Mouse (Mus musculus) testis, adult 2 months (tissue): ENCODE results near the gene Vdac1.

ENCODE experiments used
- CTCF ChIP-seq: fragments of 200-500 bp; IDR thresholded peaks from 2 replicates; pipeline ENCODE4 v1.5.1; 2012; ENCODE audit warnings: low read depth, mild to moderate bottlenecking, inconsistent platforms, low read length, moderate library complexity; ENCODE audit not compliant: control insufficient read depth, insufficient read depth, insufficient replicate concordance
- POLR2A ChIP-seq: fragments of 200-500 bp; IDR thresholded peaks from 2 replicates; pipeline ENCODE4 v1.6.1; 2012; ENCODE audit warnings: low read depth, mild to moderate bottlenecking, inconsistent platforms, low read length, moderate library complexity; ENCODE audit not compliant: control insufficient read depth

- no peak for TF ChIP-seq CTCF
- TF ChIP-seq POLR2A, result no peak
Measured at GRCm38 (mm10) chr11:52350924-52351323, 9.7 kb upstream of the Vdac1 start.
